Mouse (Mus musculus): ENCODE results near the gene Pelo. TPM values are rescaled to one million over a fixed set of nuclear protein-coding genes. Genes with fewer than 3 reads are reported as not detected.

Gene Pelo
- total RNA-seq, 2 experiments from 2014 or later = 34.5 to 37.0 TPM

Other genes starting within 250 kb of the Pelo start
- gene Itga2, start 158.1 kb downstream of the Pelo start, total RNA-seq (2021) = 1 to 10 TPM; 5.0 to 5.2 TPM
- 10 to 100 TPM; 25.0 to 27.5 TPM for gene Gm49395, start 11.7 kb upstream of the Pelo start, total RNA-seq (2021)
- gene Itga1, start 11.8 kb upstream of the Pelo start, total RNA-seq (2021) = 10 to 100 TPM; 82.4 to 86.8 TPM

All from heart, postnatal 4 days (tissue).